Mouse (Mus musculus) lung, embryonic 15.5 days (tissue): ENCODE results near the gene Mrm3. TPM values are rescaled to one million over a fixed set of nuclear protein-coding genes. Genes with fewer than 3 reads are reported as not detected.

Experiments used
- ATAC-seq: fragments of 200-750 bp; cut with Nextera tagmentation; 2 replicates; pipeline ENCODE4 v1.8.0; 2017; ENCODE audit warnings: moderate number of reproducible peaks, borderline replicate concordance; ENCODE audit not compliant: low FRiP score, low TSS enrichment; ENCODE audit errors: extremely low read depth
- H3K27ac ChIP-seq: fragments of 300-500 bp; sonication (generic); 2 replicates; pipeline ENCODE4 v1.5.1; 2015; ENCODE audit warnings: moderate library complexity, mild to moderate bottlenecking, inconsistent platforms
- H3K27me3 ChIP-seq: fragments of 300-500 bp; sonication (generic); 2 replicates; pipeline ENCODE4 v1.6.1; 2015; ENCODE audit warnings: inconsistent platforms
- H3K36me3 ChIP-seq: fragments of 300-500 bp; sonication (generic); 2 replicates; pipeline ENCODE4 v1.6.1; 2015; ENCODE audit warnings: inconsistent platforms
- H3K4me1 ChIP-seq: fragments of 300-500 bp; sonication (generic); 2 replicates; pipeline ENCODE4 v1.6.1; 2015; ENCODE audit warnings: inconsistent platforms
- H3K4me2 ChIP-seq: fragments of 300-500 bp; sonication (generic); 2 replicates; pipeline ENCODE4 v1.6.1; 2015; ENCODE audit warnings: inconsistent platforms, mild to moderate bottlenecking, moderate library complexity
- H3K4me3 ChIP-seq: fragments of 300-500 bp; sonication (generic); 2 replicates; pipeline ENCODE4 v1.5.1; 2015; ENCODE audit warnings: mild to moderate bottlenecking, inconsistent platforms
- H3K9ac ChIP-seq: fragments of 300-500 bp; sonication (generic); 2 replicates; pipeline ENCODE4 v1.6.1; 2015; ENCODE audit warnings: inconsistent platforms
- H3K9me3 ChIP-seq: fragments of 300-500 bp; sonication (generic); 2 replicates; pipeline ENCODE4 v1.6.1; 2016; ENCODE audit warnings: inconsistent platforms
- WGBS: fragments of 180-500 bp; shearing (Covaris S2); methylation state at CpG from one replicate; pipeline ENCODE4 v1.1.7; 2015; 5-methylcytosine and 5-hydroxymethylcytosine counted together
- polyA plus RNA-seq: library from polyadenylated mRNA; unstranded; fragments of >200 nt; fragmentation: Nextera tagmentation; extraction: Ambion mirVana; gene quantifications from 2 replicates; pipeline ENCODE4 v1.2.1, GENCODE M21; 2015

The Mrm3 gene
- polyA plus RNA-seq, 1 experiment from 2014 or later, result 21.8 TPM

- Histone ChIP-seq H3K4me3 (no peak overlapping the region), H3K4me2 (no peak overlapping the region), H3K4me1 (no peaks in the 10 kb centered on the region), H3K9me3 (no peaks in the 10 kb centered on the region), H3K27me3 (no peaks in the 10 kb centered on the region), H3K36me3 (peaks cover 4% of the 10 kb centered on the region), H3K9ac (no peak overlapping the region), H3K27ac (no peak overlapping the region)
- ATAC-seq, result no peak
- 79% methylated on average over 4 of the region's 4 CpGs for WGBS
Measured at GRCm38 (mm10) chr11:76272440-76272839, 28.9 kb downstream of the Mrm3 start.

GRCm38 (mm10) chr11:76278960-76279852, 35.7 kb downstream of the Mrm3 start:
- H3K36me3 ChIP-seq, result no peaks in the 10 kb centered on the region; the same call in 1 of the 2 replicates
- H3K9me3 ChIP-seq, result no peaks in the 10 kb centered on the region
- H3K27ac ChIP-seq, result peak overlapping the region; percentile 33; the same call in 1 of the 2 replicates
- no peaks in the 10 kb centered on the region for H3K27me3 ChIP-seq
- H3K4me1 ChIP-seq, result 0 out of 2 replicates have a peak, but pooled peaks cover 4% of the 10 kb centered on the region
- WGBS, result 50% methylated on average over 14 of the region's 14 CpGs
- H3K9ac ChIP-seq, result no peak overlapping the region
- H3K4me3 ChIP-seq, result no peak overlapping the region
- H3K4me2 ChIP-seq, result no peak overlapping the region
- ATAC-seq, result no peak; the same call in 1 of the 2 replicates

- ATAC-seq, result no peak
Measured at GRCm38 (mm10) chr11:76279971-76280370, 36.5 kb downstream of the Mrm3 start.

GRCm38 (mm10) chr11:76283841-76284240, 40.3 kb downstream of the Mrm3 start:
- 79% methylated on average over 6 of the region's 6 CpGs for WGBS
- peaks cover 33% of the 10 kb centered on the region for H3K4me1 ChIP-seq
- no peak overlapping the region for H3K4me2 ChIP-seq
- H3K27me3 ChIP-seq, result no peaks in the 10 kb centered on the region
- no peak for ATAC-seq
- no peak overlapping the region for H3K9ac ChIP-seq
- H3K36me3 ChIP-seq, result no peaks in the 10 kb centered on the region
- no peaks in the 10 kb centered on the region for H3K9me3 ChIP-seq
- no peak overlapping the region for H3K4me3 ChIP-seq
- no peak overlapping the region for H3K27ac ChIP-seq

More at GRCm38 (mm10) chr11:76279971-76280370, 36.5 kb downstream of the Mrm3 start:
- peaks cover 7% of the 10 kb centered on the region; the same call in 1 of the 2 replicates for H3K4me1 ChIP-seq
- H3K4me2 ChIP-seq, result no peak overlapping the region
- no peak overlapping the region for H3K9ac ChIP-seq
- H3K9me3 ChIP-seq, result no peaks in the 10 kb centered on the region
- H3K36me3 ChIP-seq, result no peaks in the 10 kb centered on the region
- H3K27me3 ChIP-seq, result no peaks in the 10 kb centered on the region
- 0 out of 2 replicates have a peak overlapping the region, but pooled peaks have one; percentile 33 for H3K27ac ChIP-seq
- 55% methylated on average over 2 of the region's 2 CpGs for WGBS
- no peak overlapping the region for H3K4me3 ChIP-seq

GRCm38 (mm10) chr11:76285431-76286075, 42.0 kb downstream of the Mrm3 start:
- no peak for ATAC-seq
- Histone ChIP-seq H3K4me2 (no peak overlapping the region), H3K9me3 (no peaks in the 10 kb centered on the region), H3K4me1 (peaks cover 34% of the 10 kb centered on the region), H3K27ac (no peak overlapping the region), H3K4me3 (no peak overlapping the region), H3K36me3 (no peaks in the 10 kb centered on the region), H3K27me3 (no peaks in the 10 kb centered on the region), H3K9ac (no peak overlapping the region)
- 44% methylated on average over 7 of the region's 7 CpGs for WGBS

GRCm38 (mm10) chr11:76286534-76287126, 43.1 kb downstream of the Mrm3 start:
- Histone ChIP-seq H3K4me2 (no peak overlapping the region), H3K9me3 (no peaks in the 10 kb centered on the region), H3K4me3 (no peak overlapping the region), H3K9ac (no peak overlapping the region), H3K27ac (no peak overlapping the region), H3K4me1 (peaks cover 37% of the 10 kb centered on the region), H3K27me3 (no peaks in the 10 kb centered on the region), H3K36me3 (no peaks in the 10 kb centered on the region)
- ATAC-seq, result peak; percentile 56
- WGBS, result 39% methylated on average over 10 of the region's 10 CpGs

- 40% methylated on average over 10 of the region's 10 CpGs for WGBS
- Histone ChIP-seq H3K27me3 (no peaks in the 10 kb centered on the region), H3K4me3 (no peak overlapping the region), H3K27ac (no peak overlapping the region), H3K9ac (no peak overlapping the region), H3K4me2 (no peak overlapping the region), H3K36me3 (no peaks in the 10 kb centered on the region), H3K4me1 (peaks cover 44% of the 10 kb centered on the region), H3K9me3 (no peaks in the 10 kb centered on the region)
- ATAC-seq, result no peak
Measured at GRCm38 (mm10) chr11:76287301-76287700, 43.8 kb downstream of the Mrm3 start.

- Histone ChIP-seq H3K27me3 (no peaks in the 10 kb centered on the region), H3K4me1 (peaks cover 57% of the 10 kb centered on the region), H3K9me3 (no peaks in the 10 kb centered on the region), H3K27ac (no peak overlapping the region), H3K4me3 (no peak overlapping the region), H3K9ac (no peak overlapping the region), H3K36me3 (no peaks in the 10 kb centered on the region), H3K4me2 (no peak overlapping the region)
- no peak for ATAC-seq
- 89% methylated on average over 6 of the region's 6 CpGs for WGBS
Measured at GRCm38 (mm10) chr11:76288645-76289044, 45.1 kb downstream of the Mrm3 start.

GRCm38 (mm10) chr11:76290367-76290766, 46.9 kb downstream of the Mrm3 start:
- no peaks in the 10 kb centered on the region for H3K36me3 ChIP-seq
- H3K4me1 ChIP-seq, result peaks cover 64% of the 10 kb centered on the region
- WGBS, result 38% methylated on average over 11 of the region's 11 CpGs
- no peak overlapping the region for H3K27ac ChIP-seq
- H3K9ac ChIP-seq, result no peak overlapping the region
- ATAC-seq, result no peak
- H3K4me3 ChIP-seq, result no peak overlapping the region
- no peaks in the 10 kb centered on the region for H3K27me3 ChIP-seq
- H3K9me3 ChIP-seq, result no peaks in the 10 kb centered on the region
- H3K4me2 ChIP-seq, result no peak overlapping the region

- Histone ChIP-seq H3K9ac (no peak overlapping the region), H3K4me2 (peak overlapping the region; percentile 44), H3K27me3 (no peaks in the 10 kb centered on the region), H3K36me3 (no peaks in the 10 kb centered on the region), H3K4me1 (peaks cover 57% of the 10 kb centered on the region), H3K4me3 (no peak overlapping the region), H3K27ac (peak overlapping the region; percentile 93), H3K9me3 (no peaks in the 10 kb centered on the region)
- WGBS, result 37% methylated on average over 4 of the region's 4 CpGs
- ATAC-seq, result peak; percentile 33; the same call in 1 of the 2 replicates
Measured at GRCm38 (mm10) chr11:76291960-76292359, 48.4 kb downstream of the Mrm3 start.

- H3K27me3 ChIP-seq, result no peaks in the 10 kb centered on the region
- peaks cover 53% of the 10 kb centered on the region for H3K4me1 ChIP-seq
- H3K9me3 ChIP-seq, result no peaks in the 10 kb centered on the region
- no peaks in the 10 kb centered on the region for H3K36me3 ChIP-seq
- peak; percentile 55; the same call in 1 of the 2 replicates for ATAC-seq
- 21% methylated on average over 15 of the region's 15 CpGs for WGBS
- no peak overlapping the region; the same call in 1 of the 2 replicates for H3K4me3 ChIP-seq
- peak overlapping the region; percentile 44 for H3K4me2 ChIP-seq
- no peak overlapping the region for H3K9ac ChIP-seq
- H3K27ac ChIP-seq, result peak overlapping the region; percentile 93
Measured at GRCm38 (mm10) chr11:76292398-76292797, 48.9 kb downstream of the Mrm3 start.
